Mouse (Mus musculus): ENCODE results near the gene Larp6. TPM values are rescaled to one million over a fixed set of nuclear protein-coding genes. Genes with fewer than 3 reads are reported as not detected.

The Larp6 gene
- polyA plus RNA-seq, 1 experiment from 2014 or later = 1.3 TPM

DNA sequence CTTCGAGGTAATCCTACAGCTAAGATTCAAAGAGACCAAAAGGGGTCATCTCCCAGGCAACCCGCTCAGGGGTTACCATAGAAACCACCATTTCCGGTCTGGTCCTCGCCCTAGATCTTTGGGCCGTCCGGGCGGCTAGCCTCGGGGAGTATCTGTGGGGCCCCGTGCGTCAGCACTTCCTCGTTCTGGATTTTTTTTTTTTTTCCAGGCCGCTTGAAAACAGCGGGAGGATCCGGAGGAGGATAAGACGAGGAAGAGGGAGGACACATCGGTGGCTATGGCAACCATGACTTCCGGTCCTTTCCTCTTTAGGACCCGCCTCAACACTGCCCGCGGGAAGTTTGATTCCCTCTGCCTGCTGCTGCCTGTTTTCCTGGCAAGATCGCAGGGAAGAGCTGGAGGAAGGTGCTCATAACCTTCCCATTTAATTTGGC lies 24.9 kb upstream of the Larp6 start, which contains the start of gene Lrrc49:
TSS of gene Lrrc49 (minus strand) at position 268 of the 434 bp plus-strand sequence.
- Histone ChIP-seq H3K9me3 (no peaks in the 10 kb centered on the region), H3K27me3 (no peaks in the 10 kb centered on the region), H3K9ac (peak within 1 kb of the TSS; percentile 48), H3K27ac (peak within 1 kb of the TSS; percentile 80), H3K4me2 (peak within 1 kb of the TSS; percentile 77), H3K36me3 (0 out of 2 replicates have a peak, but pooled peaks cover 1% of the 10 kb centered on the region), H3K4me3 (peak within 1 kb of the TSS; percentile 71), H3K4me1 (peaks cover 9% of the 10 kb centered on the region)
- 0% methylated on average over 21 of the region's 21 CpGs for WGBS
- ATAC-seq (ENCODE audit: borderline replicate concordance, extremely low read depth, low FRiP score, low TSS enrichment) = peak; percentile 95

DNA sequence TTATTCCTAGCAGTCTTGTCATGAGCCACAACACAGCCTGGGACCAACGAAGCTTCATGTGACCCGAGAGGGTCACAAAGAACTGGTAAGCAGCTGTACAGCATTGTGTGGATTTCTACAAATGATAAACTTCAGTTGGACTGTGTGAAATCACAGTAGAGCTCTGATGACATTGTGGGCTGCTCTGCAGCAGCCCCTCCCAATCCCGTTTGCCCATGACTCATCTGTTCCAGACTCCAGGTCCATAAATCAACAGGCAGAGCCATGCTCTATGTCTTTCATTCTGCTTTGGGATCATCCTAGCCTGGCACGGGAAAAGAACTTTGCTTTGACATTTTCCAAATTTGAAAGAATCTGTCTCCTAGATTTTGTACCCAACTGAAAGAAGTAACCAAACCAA lies 20.2 kb upstream of the Larp6 start:
- Histone ChIP-seq H3K36me3 (no peaks in the 10 kb centered on the region), H3K9me3 (no peaks in the 10 kb centered on the region), H3K9ac (no peak overlapping the region), H3K4me3 (no peak overlapping the region), H3K27me3 (no peaks in the 10 kb centered on the region), H3K4me1 (peaks cover 5% of the 10 kb centered on the region; the same call in 1 of the 2 replicates), H3K4me2 (no peak overlapping the region), H3K27ac (no peak overlapping the region)
- 47% methylated on average over 4 of the region's 4 CpGs for WGBS
- ATAC-seq (ENCODE audit: borderline replicate concordance, extremely low read depth, low FRiP score, low TSS enrichment) = no peak

DNA sequence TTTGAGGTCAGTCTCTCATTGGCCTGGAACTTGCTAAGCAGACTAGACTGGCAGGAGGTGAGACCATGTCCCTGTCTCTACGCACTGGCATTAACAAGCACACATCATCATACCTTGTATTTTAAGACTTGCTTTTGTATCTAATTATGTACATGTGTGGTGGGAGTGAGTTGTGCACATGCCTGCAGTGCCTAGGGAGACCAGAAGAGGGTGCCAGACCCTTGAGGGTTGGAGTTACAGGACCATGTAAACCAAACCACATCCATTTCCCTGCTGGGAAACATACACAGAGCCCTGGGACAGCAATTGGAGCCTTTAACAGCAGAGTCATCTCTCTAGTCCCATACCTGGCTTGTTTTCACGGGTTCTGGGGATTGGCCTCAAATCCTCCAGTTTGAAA lies 18.8 kb upstream of the Larp6 start:
- no peaks in the 10 kb centered on the region for H3K9me3 ChIP-seq

DNA sequence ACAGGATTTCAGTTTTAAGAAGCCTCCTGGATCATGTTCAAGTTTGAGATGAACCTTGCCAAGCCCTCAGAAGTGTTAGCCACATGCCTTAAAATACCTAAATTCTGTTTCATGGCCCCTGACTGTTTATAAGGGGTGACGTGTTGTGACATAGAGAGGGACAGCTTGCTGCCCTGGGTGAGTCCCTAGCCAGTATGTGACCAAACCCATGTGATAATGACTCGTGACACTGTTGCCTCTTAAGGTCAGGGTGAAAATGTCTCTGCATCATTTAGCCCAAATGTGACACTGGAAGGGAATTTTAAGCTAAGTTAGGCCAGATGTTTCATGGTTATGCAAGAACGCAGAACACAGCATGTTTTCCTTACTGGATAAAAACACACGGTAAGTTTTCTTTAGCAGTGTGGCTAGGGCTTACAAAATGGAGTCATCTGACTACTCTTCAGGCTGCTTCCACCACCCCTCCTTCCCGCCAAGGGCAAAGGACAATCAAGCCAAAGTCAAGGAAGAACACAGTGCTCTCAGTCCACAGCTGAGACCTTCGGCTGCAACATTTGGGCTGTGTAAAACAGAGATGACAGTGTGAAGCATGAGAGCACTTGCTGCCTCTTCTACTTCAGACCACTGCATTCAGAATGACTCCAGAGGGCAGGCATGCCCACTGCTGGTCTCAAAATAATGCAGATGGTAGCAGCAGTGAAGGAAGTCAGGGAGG lies 16.4 kb upstream of the Larp6 start:
- no peak overlapping the region for H3K4me2 ChIP-seq
- no peaks in the 10 kb centered on the region for H3K9me3 ChIP-seq
- no peaks in the 10 kb centered on the region for H3K36me3 ChIP-seq
- no peak overlapping the region for H3K9ac ChIP-seq
- ATAC-seq (ENCODE audit: borderline replicate concordance, extremely low read depth, low FRiP score, low TSS enrichment) = no peak
- H3K27ac ChIP-seq = no peak overlapping the region
- 52% methylated on average over 6 of the region's 6 CpGs for WGBS
- H3K27me3 ChIP-seq = no peaks in the 10 kb centered on the region
- H3K4me1 ChIP-seq = no peaks in the 10 kb centered on the region
- H3K4me3 ChIP-seq = no peak overlapping the region

More for the DNA sequence above, 18.8 kb upstream of the Larp6 start:
- H3K4me1 ChIP-seq = no peaks in the 10 kb centered on the region
- H3K9ac ChIP-seq = no peak overlapping the region
- H3K4me2 ChIP-seq = no peak overlapping the region
- ATAC-seq (ENCODE audit: borderline replicate concordance, extremely low read depth, low FRiP score, low TSS enrichment) = no peak
- no peaks in the 10 kb centered on the region for H3K36me3 ChIP-seq
- H3K27me3 ChIP-seq = no peaks in the 10 kb centered on the region
- no peak overlapping the region for H3K27ac ChIP-seq
- WGBS = 59% methylated on average over 2 of the region's 2 CpGs
- no peak overlapping the region for H3K4me3 ChIP-seq

DNA sequence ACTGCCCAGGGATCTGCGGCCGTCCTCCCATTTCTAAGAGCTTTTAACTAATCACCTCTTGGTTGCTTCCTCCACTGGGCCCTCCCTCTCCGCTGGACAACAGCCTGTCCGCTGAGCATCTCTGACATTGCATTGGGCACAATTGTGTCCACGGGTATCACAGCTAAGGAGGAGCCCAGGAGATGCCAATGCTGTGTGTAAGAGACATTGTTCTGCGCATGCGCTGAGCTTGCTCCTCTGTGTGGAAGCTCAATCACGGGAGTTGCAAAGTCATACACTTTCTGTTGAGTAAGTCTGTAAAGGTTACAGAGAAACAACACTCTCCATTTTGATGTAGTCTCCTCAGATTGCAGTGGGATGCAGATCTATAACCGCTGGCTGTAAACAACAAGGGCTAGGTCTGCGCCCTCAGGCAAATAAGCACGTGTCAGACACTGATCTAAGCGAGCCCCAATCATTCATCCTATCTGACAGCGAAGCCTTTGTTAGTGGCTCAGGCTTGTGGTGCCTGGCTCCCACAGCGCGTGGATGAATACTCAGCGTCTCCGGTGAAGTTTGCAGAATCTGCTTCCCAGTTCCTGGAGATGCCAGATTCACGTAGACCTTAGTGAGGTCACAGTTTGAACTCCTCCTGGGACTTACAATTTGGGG lies 13.1 kb upstream of the Larp6 start:
- no peak overlapping the region for H3K4me3 ChIP-seq
- no peaks in the 10 kb centered on the region for H3K36me3 ChIP-seq
- no peaks in the 10 kb centered on the region for H3K27me3 ChIP-seq
- no peak overlapping the region for H3K27ac ChIP-seq
- H3K4me1 ChIP-seq = no peaks in the 10 kb centered on the region
- 51% methylated on average over 18 of the region's 18 CpGs for WGBS
- H3K9ac ChIP-seq = no peak overlapping the region
- no peak overlapping the region for H3K4me2 ChIP-seq
- no peaks in the 10 kb centered on the region for H3K9me3 ChIP-seq
- ATAC-seq (ENCODE audit: borderline replicate concordance, extremely low read depth, low FRiP score, low TSS enrichment) = no peak

DNA sequence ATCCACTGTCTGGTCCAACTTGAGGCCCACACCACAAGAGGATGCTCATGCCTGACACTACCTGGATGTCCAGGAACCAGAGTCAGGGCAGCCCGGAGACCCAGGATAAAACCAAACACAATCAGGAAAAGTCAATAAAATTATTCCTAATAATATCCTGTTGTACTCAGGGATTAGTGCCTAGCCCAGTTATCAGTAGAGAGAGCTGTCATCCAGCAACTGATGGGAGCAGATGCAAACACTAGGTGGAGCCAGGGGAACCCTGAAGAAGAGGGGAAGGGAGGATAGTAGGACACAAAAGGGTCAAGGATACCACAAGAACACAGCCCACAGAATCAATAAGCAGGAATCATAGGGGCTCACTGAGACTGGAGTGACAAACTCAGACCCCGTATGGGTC lies 5.2 kb upstream of the Larp6 start:
- no peak for ATAC-seq (ENCODE audit: borderline replicate concordance, extremely low read depth, low FRiP score, low TSS enrichment)
- no peak overlapping the region for H3K4me2 ChIP-seq
- no peaks in the 10 kb centered on the region for H3K36me3 ChIP-seq
- peaks cover 4% of the 10 kb centered on the region for H3K4me1 ChIP-seq
- 82% methylated on average over 2 of the region's 2 CpGs for WGBS
- no peaks in the 10 kb centered on the region for H3K27me3 ChIP-seq
- no peak overlapping the region for H3K4me3 ChIP-seq
- no peak overlapping the region for H3K9ac ChIP-seq
- H3K27ac ChIP-seq = no peak overlapping the region
- H3K9me3 ChIP-seq = no peaks in the 10 kb centered on the region

DNA sequence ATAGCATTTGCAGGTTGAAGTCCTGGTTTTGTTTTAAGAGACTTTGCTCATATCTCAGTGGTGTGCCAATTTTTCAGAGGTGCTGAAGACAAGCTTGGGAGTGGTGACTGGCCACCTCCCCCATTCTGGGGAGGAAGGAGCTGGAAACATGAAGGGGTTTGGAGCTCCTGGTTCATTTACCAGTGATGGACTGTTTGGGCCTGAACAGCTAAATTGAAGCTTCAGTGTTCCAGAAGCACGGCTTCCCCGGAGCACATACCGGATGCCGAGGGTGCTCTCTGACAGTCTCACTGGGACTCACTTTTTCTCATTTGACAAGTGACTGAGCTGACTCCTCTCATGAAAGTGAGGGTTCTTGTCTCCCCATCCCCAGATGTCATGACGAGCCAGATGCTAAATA lies 4.2 kb upstream of the Larp6 start:
- Histone ChIP-seq H3K9ac (no peak overlapping the region), H3K27me3 (peaks cover 5% of the 10 kb centered on the region; the same call in 1 of the 2 replicates), H3K4me1 (peaks cover 12% of the 10 kb centered on the region), H3K36me3 (no peaks in the 10 kb centered on the region), H3K27ac (no peak overlapping the region), H3K9me3 (no peaks in the 10 kb centered on the region), H3K4me2 (no peak overlapping the region), H3K4me3 (no peak overlapping the region)
- ATAC-seq (ENCODE audit: borderline replicate concordance, extremely low read depth, low FRiP score, low TSS enrichment) = no peak
- 66% methylated on average over 5 of the region's 5 CpGs for WGBS

DNA sequence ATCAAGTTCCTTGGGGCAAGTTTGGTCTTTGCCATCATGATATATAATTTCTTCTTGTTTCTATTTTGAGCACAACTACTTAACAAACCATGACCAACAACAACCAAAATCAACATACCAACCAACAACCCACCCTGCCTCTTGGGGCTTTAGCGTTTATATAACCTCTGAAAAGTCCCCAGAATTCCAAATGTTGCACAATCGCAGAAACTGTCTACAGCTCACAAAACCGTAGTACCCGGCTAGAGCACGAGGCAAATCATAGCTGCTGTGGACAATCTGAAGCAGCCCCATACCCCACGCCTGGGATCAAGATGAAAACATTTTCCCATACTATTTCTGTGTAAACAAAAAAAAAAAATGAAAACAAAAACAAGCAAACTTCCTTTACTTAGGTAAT lies 3.1 kb upstream of the Larp6 start:
- Histone ChIP-seq H3K4me1 (peaks cover 12% of the 10 kb centered on the region), H3K4me2 (no peak overlapping the region), H3K4me3 (no peak overlapping the region), H3K9me3 (no peaks in the 10 kb centered on the region), H3K9ac (no peak overlapping the region), H3K36me3 (no peaks in the 10 kb centered on the region), H3K27ac (no peak overlapping the region), H3K27me3 (peaks cover 7% of the 10 kb centered on the region; the same call in 1 of the 2 replicates)
- 67% methylated on average over 6 of the region's 6 CpGs for WGBS
- no peak for ATAC-seq (ENCODE audit: borderline replicate concordance, extremely low read depth, low FRiP score, low TSS enrichment)

DNA sequence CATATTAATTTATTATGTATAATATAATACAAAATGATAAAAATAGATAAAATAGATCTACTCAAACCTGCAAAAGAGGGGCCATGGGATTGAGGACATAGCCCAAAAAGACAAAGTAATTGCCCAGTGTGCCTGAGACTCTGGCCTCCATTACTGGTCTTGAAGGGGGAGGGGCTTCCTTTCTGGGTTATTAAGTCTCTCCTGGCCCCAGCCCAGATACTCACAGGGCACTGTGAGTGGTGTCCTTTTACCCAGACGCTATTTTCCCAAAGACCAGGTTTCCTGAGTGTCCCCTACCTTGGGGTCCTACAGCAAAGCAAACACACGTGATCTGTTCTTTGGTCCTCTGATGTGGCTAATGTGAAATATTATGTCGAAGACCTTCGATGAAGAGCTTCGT lies 778 bp upstream of the Larp6 start:
- WGBS = 76% methylated on average over 5 of the region's 5 CpGs
- no peak overlapping the region for H3K4me3 ChIP-seq
- no peak overlapping the region for H3K27ac ChIP-seq
- H3K36me3 ChIP-seq = no peaks in the 10 kb centered on the region
- no peak for ATAC-seq (ENCODE audit: borderline replicate concordance, extremely low read depth, low FRiP score, low TSS enrichment)
- peaks cover 12% of the 10 kb centered on the region for H3K4me1 ChIP-seq
- peaks cover 7% of the 10 kb centered on the region; the same call in 1 of the 2 replicates for H3K27me3 ChIP-seq
- H3K9me3 ChIP-seq = no peaks in the 10 kb centered on the region
- H3K9ac ChIP-seq = no peak overlapping the region
- 0 out of 2 replicates have a peak overlapping the region, but pooled peaks have one; percentile 98 for H3K4me2 ChIP-seq

DNA sequence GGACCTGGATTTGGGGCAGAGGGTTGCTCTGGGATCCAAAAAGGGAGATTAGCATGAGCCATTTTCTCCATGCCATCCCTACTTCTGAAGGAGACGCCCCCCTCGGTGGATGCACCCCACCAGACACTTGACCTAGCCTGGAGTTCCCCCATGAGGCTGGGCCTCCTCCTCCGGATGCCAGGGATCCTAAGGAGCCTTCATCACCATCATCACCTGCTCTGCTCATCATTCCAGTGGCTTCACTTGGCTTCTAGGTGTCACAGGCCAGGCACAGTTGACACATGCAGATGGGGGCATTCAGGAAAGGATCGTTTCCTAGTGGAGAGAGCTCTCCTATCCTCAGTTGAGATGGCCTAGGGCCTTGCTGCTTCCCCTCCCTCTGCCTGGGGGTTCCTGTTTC lies 827 bp downstream of the Larp6 start:
- WGBS = 31% methylated on average over 4 of the region's 4 CpGs
- Histone ChIP-seq H3K4me3 (peak overlapping the region; percentile 58), H3K9me3 (no peaks in the 10 kb centered on the region), H3K4me1 (peaks cover 12% of the 10 kb centered on the region), H3K36me3 (no peaks in the 10 kb centered on the region), H3K27me3 (peaks cover 7% of the 10 kb centered on the region; the same call in 1 of the 2 replicates), H3K9ac (peak overlapping the region; percentile 59; the same call in 1 of the 2 replicates), H3K27ac (no peak overlapping the region), H3K4me2 (peak overlapping the region; percentile 98)
- ATAC-seq (ENCODE audit: borderline replicate concordance, extremely low read depth, low FRiP score, low TSS enrichment) = no peak

DNA sequence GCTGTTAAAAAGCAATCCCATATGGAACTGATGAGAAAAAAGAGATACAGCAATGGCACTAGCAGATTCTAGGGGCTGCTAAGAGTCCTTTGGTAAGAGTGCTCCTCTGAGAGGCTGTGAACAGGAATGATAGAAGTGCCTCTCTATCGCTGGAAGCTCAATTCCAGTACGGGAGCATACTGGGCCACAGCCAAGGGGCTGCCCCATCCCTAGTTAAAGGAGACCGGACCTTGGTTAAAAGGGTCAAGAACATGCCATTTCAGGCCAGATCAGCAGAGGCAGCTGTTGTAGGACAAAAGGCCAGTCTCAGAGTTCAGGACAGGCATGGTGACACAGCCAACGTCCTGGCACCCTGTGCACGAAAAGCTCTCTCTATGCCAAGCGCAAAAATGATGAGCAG lies 1.4 kb downstream of the Larp6 start:
- whole genome bisulfite sequencing = 72% methylated on average over 6 of the region's 6 CpGs
- Histone ChIP-seq H3K4me1 (peaks cover 12% of the 10 kb centered on the region), H3K9ac (no peak overlapping the region), H3K27ac (no peak overlapping the region), H3K4me2 (no peak overlapping the region), H3K9me3 (no peaks in the 10 kb centered on the region), H3K36me3 (no peaks in the 10 kb centered on the region), H3K27me3 (peaks cover 7% of the 10 kb centered on the region; the same call in 1 of the 2 replicates), H3K4me3 (no peak overlapping the region)
- ATAC-seq (ENCODE audit: borderline replicate concordance, extremely low read depth, low FRiP score, low TSS enrichment) = no peak

DNA sequence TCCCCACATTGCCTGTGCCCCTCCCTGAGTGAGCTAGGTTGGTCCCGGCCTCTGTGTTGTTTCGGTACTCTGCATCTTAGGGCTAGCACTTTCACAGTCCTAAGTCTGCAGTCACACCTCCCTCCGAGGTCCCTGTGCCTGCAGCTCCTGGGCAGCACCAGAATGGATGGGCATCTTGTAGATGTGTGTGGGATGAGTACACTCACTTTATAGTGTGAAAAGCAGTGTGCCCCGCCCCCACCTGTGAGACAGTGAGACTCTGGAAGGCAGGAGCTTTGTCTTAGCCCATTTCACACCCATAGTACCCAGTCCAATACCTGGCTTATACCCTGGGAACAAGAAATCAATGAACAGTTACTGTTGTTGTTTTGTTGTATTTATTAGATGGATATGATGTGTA lies 2.5 kb downstream of the Larp6 start:
- Histone ChIP-seq H3K4me3 (no peak overlapping the region), H3K9me3 (no peaks in the 10 kb centered on the region), H3K36me3 (no peaks in the 10 kb centered on the region), H3K27me3 (peaks cover 7% of the 10 kb centered on the region; the same call in 1 of the 2 replicates), H3K9ac (no peak overlapping the region), H3K4me1 (peaks cover 12% of the 10 kb centered on the region), H3K27ac (no peak overlapping the region), H3K4me2 (no peak overlapping the region)
- ATAC-seq (ENCODE audit: borderline replicate concordance, extremely low read depth, low FRiP score, low TSS enrichment) = no peak
- WGBS = 85% methylated on average over 4 of the region's 4 CpGs
